Mouse (Mus musculus) retina, postnatal 1 day (tissue): ENCODE measurements around the gene Olfr1471.
"Not testable (repeated sequence)": the region's sequence is repeated elsewhere in the genome, so short reads cannot be mapped to it uniquely, and the experiment has no call there.

ENCODE experiments used
- DNase-seq: peaks from one replicate; pipeline ENCODE4 v3.0.0-alpha.2; 2012

Gene Olfr1471

DNA sequence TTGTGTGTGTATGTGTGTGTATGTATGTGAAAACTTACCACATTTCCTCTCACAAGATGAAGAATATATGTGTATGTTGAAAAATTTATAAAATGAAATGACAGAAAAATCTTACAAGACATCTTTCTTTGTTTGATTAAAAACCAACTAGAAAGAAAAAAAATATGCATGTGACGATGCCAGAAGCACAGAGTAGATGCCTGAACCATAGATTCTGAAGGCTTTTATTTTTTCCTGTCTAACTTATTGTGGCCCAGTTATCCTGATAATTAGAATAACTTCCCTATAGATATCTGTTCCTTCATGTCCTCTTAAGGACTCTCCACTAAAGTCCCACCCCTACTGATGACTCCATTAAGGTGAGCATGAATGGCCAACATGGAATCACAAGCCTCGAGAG, at the start of gene Olfr1471:
TSS of gene Olfr1471 (plus strand) at position 301 of the 400 bp plus-strand sequence.
- not testable (repeated sequence) for DNase-seq

DNA sequence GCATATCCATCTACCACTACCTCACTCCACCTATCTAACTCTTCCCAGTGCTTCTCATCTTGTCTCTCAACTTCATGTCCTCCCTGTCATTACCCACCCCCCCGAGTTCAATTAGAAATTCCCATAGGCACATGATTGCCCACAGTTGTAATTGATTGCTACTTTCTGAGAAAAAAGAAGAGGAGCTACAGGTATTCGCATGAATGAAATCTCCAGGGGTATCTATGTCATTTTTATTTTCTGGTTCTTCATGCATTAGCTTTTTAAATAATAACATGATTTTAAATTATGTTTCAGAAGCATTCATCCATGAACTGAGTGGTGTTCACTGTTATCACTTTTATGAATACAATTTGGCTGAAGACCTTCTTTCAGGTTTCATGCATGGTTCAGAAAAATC, 35.7 kb upstream of the Olfr1471 start, which contains the start of gene Olfr1469:
TSS of gene Olfr1469 (plus strand) at position 301 of the 400 bp plus-strand sequence.
- DNase-seq = no peak

DNA sequence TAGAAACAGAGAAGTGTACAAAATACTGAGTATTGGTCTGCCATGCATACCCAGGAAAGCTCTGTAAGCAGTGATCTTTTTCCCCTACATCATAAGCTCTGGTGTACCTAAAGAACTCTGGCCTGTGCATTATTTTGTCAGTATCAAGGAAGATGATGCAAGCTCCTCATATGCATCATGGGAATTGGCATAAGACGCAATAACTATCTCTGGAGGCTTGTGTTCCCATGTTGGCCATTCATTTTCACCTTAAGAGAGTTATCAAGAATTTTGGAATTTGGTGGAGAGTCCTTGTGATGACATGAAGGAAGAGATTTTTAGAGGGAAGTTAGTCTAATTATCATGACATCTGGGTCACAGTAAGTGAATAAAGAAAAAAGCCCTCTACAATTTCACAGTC, 12.8 kb downstream of the Olfr1471 start, which contains the start of gene Olfr1472:
TSS of gene Olfr1472 (minus strand) at position 101 of the 400 bp plus-strand sequence.
- DNase-seq = no peak

DNA sequence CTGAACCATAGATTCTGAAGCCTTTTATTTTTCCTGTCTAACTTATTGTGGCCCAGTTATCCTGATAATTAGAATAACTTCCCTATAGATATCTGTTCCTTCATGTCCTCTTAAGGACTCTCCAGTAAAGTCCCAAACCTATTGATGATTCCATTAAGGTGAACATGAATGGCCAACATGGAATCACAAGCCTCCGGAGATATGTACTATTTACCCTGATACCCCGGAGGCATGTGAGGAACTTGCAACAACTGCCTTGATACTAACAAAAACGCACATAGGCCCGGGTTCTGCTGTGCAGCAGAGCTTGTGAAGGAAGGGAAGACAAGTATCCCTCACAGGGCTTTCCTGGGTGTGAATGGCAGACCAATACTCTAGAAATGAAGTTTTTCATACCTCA, 26.1 kb downstream of the Olfr1471 start, which contains the start of gene Olfr1474:
TSS of gene Olfr1474 (plus strand) at position 301 of the 400 bp plus-strand sequence.
- not testable (repeated sequence) for DNase-seq

DNA sequence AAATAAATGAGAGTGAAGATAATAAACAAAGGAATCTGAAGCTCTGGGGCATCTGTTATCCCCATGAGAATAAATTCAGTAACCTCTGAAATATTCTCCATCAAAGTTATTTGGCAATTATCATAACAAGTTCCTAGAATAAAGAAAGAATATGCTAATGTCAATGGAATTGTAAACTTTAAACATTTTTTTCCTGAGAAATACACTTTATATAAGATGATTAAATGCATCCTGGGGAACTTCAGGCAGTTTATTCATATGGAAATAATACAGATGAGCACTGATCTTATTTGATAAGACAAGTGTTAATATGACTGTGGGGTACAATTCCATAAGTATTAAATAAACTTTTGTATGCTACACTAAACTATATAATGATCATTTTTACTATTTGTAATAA, 36.9 kb downstream of the Olfr1471 start, which contains the start of gene Olfr1475:
TSS of gene Olfr1475 (minus strand) at position 101 of the 400 bp plus-strand sequence.
- DNase-seq = no peak

DNA sequence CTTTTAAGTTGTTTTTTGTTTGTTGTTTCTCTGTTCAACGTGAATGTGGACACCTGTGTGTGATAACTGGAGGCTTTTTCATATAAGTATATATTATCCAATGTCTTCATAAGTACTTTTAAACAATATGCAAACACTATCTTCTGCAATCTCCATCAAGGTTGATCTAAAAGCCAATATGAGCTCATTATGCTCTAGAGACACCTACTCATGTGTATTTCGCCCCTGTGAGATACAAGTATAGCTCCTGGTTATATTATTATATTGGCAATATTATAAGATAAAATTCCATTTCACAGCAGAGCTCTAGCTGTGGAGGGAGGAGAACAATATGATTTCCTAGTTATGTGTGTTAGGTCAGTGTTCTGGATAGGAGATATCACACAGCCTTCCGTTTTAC, 57.0 kb downstream of the Olfr1471 start, which contains the start of gene Olfr1477:
TSS of gene Olfr1477 (plus strand) at position 301 of the 400 bp plus-strand sequence.
- no peak for DNase-seq
